Mouse (Mus musculus) gonadal fat pad, adult 2 months (tissue): Measurements from ENCODE around the gene Zfp600. TPM values are rescaled to one million over a fixed set of nuclear protein-coding genes. Genes with fewer than 3 reads are reported as not detected.
"Not testable (repeated sequence)": the region's sequence is repeated elsewhere in the genome, so short reads cannot be mapped to it uniquely, and the experiment has no call there.

Experiments used
- DNase-seq: peaks from one replicate; pipeline ENCODE4 v3.0.0-alpha.2; 2012; ENCODE audit warnings: low read depth
- polyA plus RNA-seq: library from polyadenylated mRNA; depleted of rRNA; stranded (reverse); fragments of >200 nt; gene quantifications from 2 replicates; pipeline ENCODE4 v1.2.3, GENCODE M21; 2012; rRNA removed

Zfp600 gene
- polyA plus RNA-seq, result 0.03 TPM in 1 of 2 replicates, not detected in the other

GRCm38 (mm10) chr4:146156524-146156923 lies at the start of gene Zfp600:
Gene Zfp600 (plus strand): TSS chr4:146156824.
- DNase-seq, result not testable (repeated sequence)

GRCm38 (mm10) chr4:146162893-146163292 lies 6.3 kb downstream of the Zfp600 start:
- DNase-seq, result not testable (repeated sequence)

GRCm38 (mm10) chr4:146167202-146167832 lies 10.7 kb downstream of the Zfp600 start:
- not testable (repeated sequence) for DNase-seq

- not testable (repeated sequence) for DNase-seq
These were observed 11.4 kb downstream of the Zfp600 start for GRCm38 (mm10) chr4:146167879-146168532.

- not testable (repeated sequence) for DNase-seq
These were observed 12.1 kb downstream of the Zfp600 start for GRCm38 (mm10) chr4:146168730-146169215.

- DNase-seq, result not testable (repeated sequence)
These were observed 17.0 kb downstream of the Zfp600 start for GRCm38 (mm10) chr4:146173378-146174226.

- DNase-seq, result not testable (repeated sequence)
These were observed 47.7 kb downstream of the Zfp600 start for GRCm38 (mm10) chr4:146204357-146204756.

- not testable (repeated sequence) for DNase-seq
These were observed 82.9 kb downstream of the Zfp600 start for GRCm38 (mm10) chr4:146239252-146240244.

GRCm38 (mm10) chr4:146242119-146242518 lies 85.5 kb downstream of the Zfp600 start:
- not testable (repeated sequence) for DNase-seq

Other genes with a start within 250 kb of the Zfp600 start
- not detected in 2 replicates for gene Zfp987, start 59.5 kb upstream of the Zfp600 start, polyA plus RNA-seq